Mouse (Mus musculus): ENCODE measurements around the gene Rnf207. TPM values are rescaled to one million over a fixed set of nuclear protein-coding genes. Genes with fewer than 3 reads are reported as not detected.

Gene Rnf207
- not detected for polyA plus RNA-seq (2017; shearing (Covaris generic))

GRCm38 (mm10) chr4:152318517-152319234 lies at the start of gene Rnf207:
Rnf207 (minus strand) TSS chr4:152318993.

DNA sequence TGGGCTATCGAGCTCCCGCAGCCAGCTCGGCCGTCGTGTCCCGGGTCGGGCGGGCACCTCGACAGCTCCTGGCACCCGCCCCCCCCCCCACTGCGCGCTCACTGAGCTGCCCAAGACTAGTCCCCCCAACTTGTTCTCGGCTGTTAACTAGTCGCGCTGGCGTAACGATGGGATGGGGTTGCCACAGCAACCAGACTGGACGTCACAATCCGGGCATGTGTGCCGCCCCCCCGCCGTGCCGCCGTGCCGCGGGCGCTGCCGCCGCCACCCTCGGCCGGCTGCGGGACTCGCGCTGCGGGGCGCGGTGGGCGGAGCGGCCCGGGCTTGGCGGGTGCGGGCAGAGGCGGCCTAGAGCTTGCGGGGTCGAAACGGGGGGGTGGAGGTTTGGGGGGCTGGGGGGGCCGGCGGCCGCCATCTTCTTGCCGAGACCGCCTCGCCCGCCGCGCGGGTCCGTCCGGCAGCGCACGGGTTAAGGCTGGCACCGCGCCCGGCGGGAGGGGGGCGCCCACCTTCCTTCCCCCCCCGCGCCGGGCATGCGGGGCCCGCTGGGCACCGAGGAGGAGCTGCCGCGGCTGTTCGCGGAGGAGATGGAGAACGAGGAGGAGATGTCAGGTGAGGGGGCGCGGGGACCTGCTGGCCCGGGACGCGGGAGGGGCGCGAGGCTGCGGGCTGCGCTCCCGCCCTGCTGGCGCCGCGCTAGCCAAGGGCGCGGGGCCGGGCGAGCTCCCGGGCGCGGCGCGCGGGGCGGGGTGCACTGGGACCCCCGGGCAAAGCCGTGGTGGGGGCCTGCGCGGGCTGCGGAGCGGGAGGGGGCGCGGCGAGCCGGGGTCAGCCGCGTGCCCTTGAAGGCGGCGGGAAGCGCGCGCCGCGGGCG lies 19.9 kb upstream of the Rnf207 start, which contains the start of gene Chd5:
Chd5 (plus strand) TSS at position 233 of the 874 bp plus-strand sequence.

DNA sequence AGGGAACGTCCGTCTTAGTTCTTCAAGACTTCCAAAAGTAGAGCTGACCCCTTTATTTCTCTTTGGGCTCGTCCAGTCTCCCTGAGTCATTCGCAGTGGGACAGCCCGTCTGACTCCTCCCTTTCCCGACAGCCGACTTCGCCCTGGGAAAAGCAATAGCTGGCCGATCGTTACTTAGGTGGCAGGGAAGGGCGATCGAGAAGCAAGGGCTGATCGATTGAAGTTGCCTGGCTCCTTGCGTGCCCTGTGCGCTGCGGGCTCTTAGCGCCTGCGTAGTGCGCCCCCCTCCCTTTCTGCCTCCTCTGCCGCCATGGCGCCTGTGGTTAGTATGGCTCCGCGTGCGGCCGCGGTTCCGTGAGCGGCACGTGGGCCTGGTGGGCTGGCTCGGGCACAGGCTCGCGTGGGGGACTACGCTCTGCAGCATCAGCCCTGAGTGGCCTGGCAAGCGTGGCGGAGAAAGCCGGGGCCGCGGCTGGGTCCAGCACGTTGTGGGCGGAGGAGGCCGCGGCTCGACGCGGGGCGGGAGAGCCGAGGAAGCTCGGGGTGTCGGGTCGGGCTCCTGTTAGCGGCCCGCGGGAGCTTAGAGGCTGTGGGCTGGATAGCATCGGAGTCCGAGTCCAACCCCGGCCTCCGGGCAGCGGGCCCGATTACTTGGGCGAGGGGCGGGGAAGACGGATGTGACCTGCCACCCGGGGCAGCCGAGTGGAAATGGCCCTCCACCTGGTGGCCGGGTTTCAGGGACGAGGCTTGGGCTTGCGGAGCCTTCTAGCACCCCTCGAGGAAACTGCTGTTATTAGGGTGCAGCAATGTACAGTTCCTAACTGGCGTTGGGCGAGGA lies 7.0 kb upstream of the Rnf207 start, which contains the start of gene Rpl22:
Rpl22 (plus strand) TSS at position 169 of the 838 bp plus-strand sequence.

DNA sequence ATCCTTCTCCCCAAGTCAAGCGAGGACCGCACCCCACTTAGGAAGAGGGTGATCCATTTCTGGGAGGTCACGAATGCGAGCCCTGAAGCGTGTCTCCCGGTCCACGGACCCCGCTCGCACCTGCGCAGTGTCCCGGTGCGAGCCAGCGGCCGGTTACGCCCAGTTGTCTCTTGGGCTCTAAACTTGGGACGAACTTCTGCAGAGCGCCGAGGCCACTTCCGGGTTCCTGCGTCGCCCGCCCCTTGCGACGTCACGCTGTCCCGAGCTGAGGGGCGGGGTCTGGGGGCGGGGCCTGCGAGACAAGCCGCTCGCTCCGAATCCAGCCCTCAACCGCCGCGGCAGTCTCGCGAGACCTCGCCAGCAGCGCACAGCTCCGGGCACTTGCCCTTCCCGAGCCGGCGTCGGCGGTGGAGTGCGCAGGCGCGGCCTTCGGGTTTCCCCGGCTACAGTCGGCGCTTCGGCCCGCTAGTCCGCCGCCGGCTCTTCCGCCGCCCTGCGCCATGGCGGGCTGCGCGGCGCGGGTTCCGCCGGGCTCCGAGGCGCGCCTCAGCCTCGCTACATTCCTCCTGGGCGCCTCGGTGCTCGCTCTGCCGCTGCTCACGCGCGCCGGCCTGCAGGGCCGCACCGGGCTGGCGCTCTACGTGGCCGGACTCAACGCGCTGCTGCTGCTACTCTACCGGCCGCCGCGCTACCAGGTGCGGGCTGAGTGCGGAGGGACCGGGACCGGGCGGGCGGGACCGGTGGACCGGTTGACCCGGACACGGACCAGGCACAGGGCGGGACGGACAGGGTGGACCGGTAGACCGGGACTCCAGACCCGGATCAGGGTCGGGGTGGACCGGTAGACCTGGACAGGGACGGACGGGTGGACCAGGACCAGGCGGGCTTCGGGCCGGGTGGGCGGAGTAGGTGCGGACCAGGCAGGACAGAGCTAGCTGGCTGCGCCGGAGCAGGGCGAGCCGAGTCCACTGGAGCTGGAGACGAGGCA lies 21.6 kb downstream of the Rnf207 start, which contains the start of gene Icmt:
Icmt (plus strand) TSS at position 354 of the 988 bp plus-strand sequence.

DNA sequence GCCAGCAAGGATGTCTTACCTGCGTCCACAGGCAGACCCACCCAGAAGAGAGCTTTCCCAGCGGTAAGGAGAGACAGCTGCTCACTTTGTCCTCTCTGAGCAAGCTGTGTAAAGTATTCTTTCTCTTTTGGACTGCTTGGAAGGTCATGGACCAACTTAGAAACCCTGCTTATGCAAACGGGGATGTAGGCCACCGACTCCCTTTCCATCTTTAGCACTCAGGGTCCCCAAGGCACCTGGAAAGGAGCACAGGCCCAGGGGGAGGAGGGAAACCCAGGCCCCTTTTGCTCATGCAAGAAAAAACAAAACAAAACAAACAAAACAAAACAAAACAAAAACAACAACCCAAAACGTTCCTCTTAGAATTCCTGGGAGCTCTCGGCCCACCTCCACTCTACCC lies 27.2 kb downstream of the Rnf207 start, which contains the start of gene Hes3:
Hes3 (minus strand) TSS at position 101 of the 400 bp plus-strand sequence.

DNA sequence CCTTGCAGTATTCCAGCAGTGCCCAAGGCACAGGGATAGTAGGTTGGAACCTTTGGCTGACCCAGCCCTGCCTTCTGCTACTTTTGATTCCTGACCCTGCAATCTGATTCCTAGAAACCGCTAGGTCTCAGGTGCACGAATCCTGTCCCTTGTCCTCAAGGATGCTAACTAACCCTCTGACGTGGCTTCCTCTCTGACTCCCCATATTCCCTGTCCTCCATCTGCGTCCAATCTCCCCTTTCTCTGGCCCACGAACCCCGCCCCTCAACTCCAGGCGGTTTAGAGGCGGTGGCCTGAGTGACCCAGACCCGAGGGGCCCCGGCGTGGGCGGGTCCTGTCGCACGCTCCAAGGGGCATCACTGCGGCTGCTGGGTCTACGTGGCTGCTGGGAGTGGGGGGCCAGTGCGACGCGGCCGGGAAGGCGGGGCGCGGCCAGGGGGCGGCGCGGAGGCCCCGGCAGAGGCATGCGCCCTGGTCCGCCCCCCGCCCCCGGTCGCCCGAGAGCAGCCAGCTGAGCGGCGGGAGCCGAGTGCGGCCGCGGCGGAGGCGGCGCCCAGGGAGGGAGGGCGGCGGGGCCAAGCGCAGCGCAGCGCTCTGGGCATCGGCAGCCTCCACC lies 45.1 kb downstream of the Rnf207 start, which contains the start of gene Gpr153:
Gpr153 (plus strand) TSS at position 612 of the 616 bp plus-strand sequence.

Other genes with a start within 250 kb of the Rnf207 start
- 4.8 TPM for gene Plekhg5, start 246.5 kb downstream of the Rnf207 start, polyA plus RNA-seq (2017; shearing (Covaris generic))
- gene Tnfrsf25, start 203.1 kb downstream of the Rnf207 start, polyA plus RNA-seq (2017; shearing (Covaris generic)) = 252 TPM
- 39.6 TPM for gene Espn, start 166.6 kb downstream of the Rnf207 start, polyA plus RNA-seq (2017; shearing (Covaris generic))
- 0.15 TPM for gene Hes2, start 160.1 kb downstream of the Rnf207 start, polyA plus RNA-seq (2017; shearing (Covaris generic))
- gene Acot7, start 140.9 kb downstream of the Rnf207 start, polyA plus RNA-seq (2017; shearing (Covaris generic)) = 105 TPM
- not detected for gene Gpr153, start 44.8 kb downstream of the Rnf207 start, polyA plus RNA-seq (2017; shearing (Covaris generic))
- gene Hes3, start 27.3 kb downstream of the Rnf207 start, polyA plus RNA-seq (2017; shearing (Covaris generic)) = not detected
- 22.2 TPM for gene Icmt, start 21.8 kb downstream of the Rnf207 start, polyA plus RNA-seq (2017; shearing (Covaris generic))
- 395 TPM for gene Rpl22, start 6.7 kb upstream of the Rnf207 start, polyA plus RNA-seq (2017; shearing (Covaris generic))
- not detected for gene Chd5, start 19.7 kb upstream of the Rnf207 start, polyA plus RNA-seq (2017; shearing (Covaris generic))
- gene Nphp4, start 157.7 kb upstream of the Rnf207 start, polyA plus RNA-seq (2017; shearing (Covaris generic)) = 1.4 TPM
- 115 TPM for gene Kcnab2, start 158.9 kb upstream of the Rnf207 start, polyA plus RNA-seq (2017; shearing (Covaris generic))

All from effector memory CD4-positive, alpha-beta T cell, adult 7 months (primary cell).